In genomic region chr5:103709044-103709443, GRCm38 (mm10) we compare ENCODE assay signal across 15 mouse cellular contexts. TPM values are rescaled to one million over a fixed set of nuclear protein-coding genes. Genes with fewer than 3 reads are reported as not detected.
DNase-seq lines count a peak whose midpoint lies in the region; ATAC-seq and TF ChIP-seq lines count a peak whose summit lies in the region.
"Had no signal": no experiment of that assay in that cellular context is flagged by ENCODE, and none has a peak within 500 bp of the region (broad histone marks: within the 10 kb centered on the region; RNA-seq: fewer than 3 reads in every experiment).

No protein-coding gene starts in this region.

- no peaks in the 10 kb centered on the region for H3K36me3 ChIP-seq in spleen, adult 2 months (ENCODE audit: control insufficient read depth, insufficient read depth, low read length)
- H3K36me3 ChIP-seq in liver, postnatal 0 days (replicated peaks; ENCODE audit: insufficient read depth, low read length): no peaks in the 10 kb centered on the region
- no peaks in the 10 kb centered on the region for H3K36me3 ChIP-seq in stomach, postnatal 0 days (ENCODE audit: control insufficient read depth, insufficient read depth, low read length)
- H3K36me3 ChIP-seq in forebrain, embryonic 16.5 days (ENCODE audit: control insufficient read depth, insufficient read depth): no peaks in the 10 kb centered on the region
- H3K36me3 ChIP-seq: hindbrain, embryonic 10.5 days had no signal

- TF ChIP-seq EP300 in liver, postnatal 0 days (IDR thresholded peaks at IDR 0.05; ENCODE audit: low read depth): no peak
- TF ChIP-seq EP300 in stomach, postnatal 0 days (optimal IDR thresholded peaks at IDR 0.05): no peak

- H3K9me3 ChIP-seq in liver, postnatal 0 days (ENCODE audit: low read length): no peaks in the 10 kb centered on the region
- no peaks in the 10 kb centered on the region for H3K9me3 ChIP-seq in stomach, postnatal 0 days (ENCODE audit: control insufficient read depth, low read length)
- peaks cover 3% of the 10 kb centered on the region; the same call in 1 of the 2 replicates for H3K9me3 ChIP-seq in forebrain, embryonic 16.5 days (ENCODE audit: control insufficient read depth, low read length)
- H3K9me3 ChIP-seq: hindbrain, embryonic 10.5 days had no signal

- DNase-seq in spleen, adult 2 months (ENCODE audit: low read depth in 1 of 2, low spot score in 2 of 2): peak in 1 of 2 experiments; percentile 22
- no peak for DNase-seq in spleen, postnatal 14 days (ENCODE audit: low spot score in 2 of 2)
- peak; percentile 37 for DNase-seq in liver, postnatal 0 days
- DNase-seq in stomach, postnatal 0 days (ENCODE audit: low spot score): peak; percentile 49
- DNase-seq in urinary bladder, postnatal 36 days (ENCODE audit: low spot score in 2 of 2): no peak
- DNase-seq in layer of hippocampus, adult 9-10 months (ENCODE audit: low spot score): no peak
- DNase-seq: adrenal gland, adult 8-10 months; cerebellum, adult 18-20 months; layer of hippocampus, postnatal 36 days; lung, adult 18-20 months; thymus, postnatal 4 days had no signal

- no peaks in the 10 kb centered on the region for H3K27me3 ChIP-seq in spleen, adult 2 months (ENCODE audit: control insufficient read depth, insufficient read depth, low read length)
- no peaks in the 10 kb centered on the region for H3K27me3 ChIP-seq in liver, postnatal 0 days (ENCODE audit: insufficient read depth, low read length)
- no peaks in the 10 kb centered on the region for H3K27me3 ChIP-seq in stomach, postnatal 0 days (ENCODE audit: control insufficient read depth, insufficient read depth, low read length)
- no peaks in the 10 kb centered on the region for H3K27me3 ChIP-seq in forebrain, embryonic 16.5 days (replicated peaks; ENCODE audit: control insufficient read depth, insufficient read depth, low read length)

- 0 out of 2 replicates have a peak overlapping the region, but pooled peaks have one; percentile 31 for H3K27ac ChIP-seq in spleen, adult 2 months (ENCODE audit: insufficient read depth, low read length)
- no peak overlapping the region for H3K27ac ChIP-seq in liver, postnatal 0 days (ENCODE audit: low read depth)
- H3K27ac ChIP-seq in stomach, postnatal 0 days (replicated peaks): no peak overlapping the region
- H3K27ac ChIP-seq in forebrain, embryonic 16.5 days (ENCODE audit: low read length): no peak overlapping the region
- H3K27ac ChIP-seq: hindbrain, embryonic 10.5 days had no signal

- no peak overlapping the region for H3K4me2 ChIP-seq in liver, postnatal 0 days (ENCODE audit: low read depth, low read length)
- H3K4me2 ChIP-seq in stomach, postnatal 0 days (replicated peaks; ENCODE audit: low read depth): no peak overlapping the region
- H3K4me2 ChIP-seq in forebrain, embryonic 16.5 days (ENCODE audit: low read length): no peak overlapping the region

- H3K4me1 ChIP-seq in spleen, adult 2 months (ENCODE audit: control insufficient read depth, insufficient read depth, insufficient read length): peaks cover 8% of the 10 kb centered on the region
- H3K4me1 ChIP-seq in liver, postnatal 0 days (ENCODE audit: insufficient read depth): peaks cover 9% of the 10 kb centered on the region; the same call in 1 of the 2 replicates
- no peaks in the 10 kb centered on the region for H3K4me1 ChIP-seq in stomach, postnatal 0 days (replicated peaks; ENCODE audit: control insufficient read depth, insufficient read depth)
- H3K4me1 ChIP-seq in forebrain, embryonic 16.5 days (replicated peaks; ENCODE audit: control insufficient read depth, insufficient read depth, low read length): no peaks in the 10 kb centered on the region
- H3K4me1 ChIP-seq: hindbrain, embryonic 10.5 days had no signal

- TF ChIP-seq POLR2A in spleen, adult 2 months (IDR thresholded peaks at IDR 0.05; ENCODE audit: low read depth, low read length): no peak

- ATAC-seq in erythroblast, adult 5-6 weeks (replicated peaks; ENCODE audit: low FRiP score, poor library complexity, severe bottlenecking): peak; percentile 99
- ATAC-seq in liver, postnatal 0 days: peak; percentile 91
- peak; percentile 83 for ATAC-seq in stomach, postnatal 0 days (ENCODE audit: low FRiP score, low TSS enrichment)
- ATAC-seq in forebrain, embryonic 16.5 days: no peak
- ATAC-seq: midbrain, embryonic 16.5 days had no signal

- no peak for TF ChIP-seq CTCF in spleen, adult 2 months (IDR thresholded peaks at IDR 0.05; ENCODE audit: extremely low read depth, insufficient read depth, insufficient read length, insufficient replicate concordance)
- no peak for TF ChIP-seq CTCF in liver, postnatal 0 days (IDR thresholded peaks at IDR 0.05; ENCODE audit: low read depth)
- no peak for TF ChIP-seq CTCF in stomach, postnatal 0 days (IDR thresholded peaks at IDR 0.05; ENCODE audit: low read depth)

- 48% methylated on average over 3 of the region's 3 CpGs for WGBS in spleen, adult 2 months
- WGBS in liver, postnatal 0 days (ENCODE audit: insufficient replicate concordance): 82% methylated on average over 3 of the region's 3 CpGs
- WGBS in stomach, postnatal 0 days: 83% methylated on average over 3 of the region's 3 CpGs
- WGBS in forebrain, embryonic 16.5 days: 87% methylated on average over 3 of the region's 3 CpGs

- H3K9ac ChIP-seq in liver, postnatal 0 days (replicated peaks): no peak overlapping the region
- no peak overlapping the region for H3K9ac ChIP-seq in stomach, postnatal 0 days (ENCODE audit: low read length)
- H3K9ac ChIP-seq in forebrain, embryonic 16.5 days (replicated peaks; ENCODE audit: low read depth, low read length): no peak overlapping the region

- H3K4me3 ChIP-seq in spleen, adult 2 months (ENCODE audit: extremely low read depth, insufficient read depth, insufficient read length): no peak overlapping the region
- H3K4me3 ChIP-seq in liver, postnatal 0 days (ENCODE audit: low read depth, low read length): no peak overlapping the region
- no peak overlapping the region for H3K4me3 ChIP-seq in stomach, postnatal 0 days (ENCODE audit: low read depth, low read length)
- H3K4me3 ChIP-seq in forebrain, embryonic 16.5 days (replicated peaks; ENCODE audit: low read length): no peak overlapping the region
- H3K4me3 ChIP-seq: hindbrain, embryonic 10.5 days had no signal

RNA-seq across cellular contexts. Expression of gene Aff1, which starts 16.9 kb away (rescaled TPM):
- 15.2 and 16.2 TPM in 2 replicates for polyA plus RNA-seq in spleen, adult 2 months (2012; rRNA removed)
- total RNA-seq in erythroblast, adult 5-6 weeks (2015; ENCODE audit: low replicate concordance): 262 and 340 TPM in 2 replicates
- total RNA-seq in erythroblast, adult 5-6 weeks (2017; ENCODE audit: low replicate concordance): 184 and 253 TPM in 2 replicates
- 4.7 and 5.0 TPM in 2 replicates for polyA plus RNA-seq in liver, postnatal 0 days (2015; fragmentation: Nextera tagmentation; extraction: Ambion mirVana)
- 4.3 and 4.9 TPM in 2 replicates for polyA plus RNA-seq in stomach, postnatal 0 days (2015; fragmentation: Nextera tagmentation; extraction: Ambion mirVana)
- 1.5 and 1.7 TPM in 2 replicates for polyA plus RNA-seq in forebrain, embryonic 16.5 days (2015; fragmentation: Nextera tagmentation; extraction: Ambion mirVana)

RNA-seq across cellular contexts. Expression of gene 1700016H13Rik, which starts 53.2 kb away (rescaled TPM):
- polyA plus RNA-seq in spleen, adult 2 months (2012; rRNA removed): not detected in 2 replicates
- not detected in 2 replicates for total RNA-seq in erythroblast, adult 5-6 weeks (2015; ENCODE audit: low replicate concordance)
- not detected in 2 replicates for total RNA-seq in erythroblast, adult 5-6 weeks (2017; ENCODE audit: low replicate concordance)
- polyA plus RNA-seq in liver, postnatal 0 days (2015; fragmentation: Nextera tagmentation; extraction: Ambion mirVana): not detected in 2 replicates
- polyA plus RNA-seq in stomach, postnatal 0 days (2015; fragmentation: Nextera tagmentation; extraction: Ambion mirVana): 0.34 and 0.35 TPM in 2 replicates
- 0.34 and 0.41 TPM in 2 replicates for polyA plus RNA-seq in forebrain, embryonic 16.5 days (2015; fragmentation: Nextera tagmentation; extraction: Ambion mirVana)
- total RNA-seq: adrenal gland, adult 8-10 months; layer of hippocampus, postnatal 36 days had no signal

Comparison
In these comparisons a context has a peak if more than half of its experiments do, and no peak if none do; other contexts are left out.
1. DNase-seq: peak in liver, postnatal 0 days (single experiment) and stomach, postnatal 0 days (single experiment); none in spleen, postnatal 14 days (0 of 2), urinary bladder, postnatal 36 days (0 of 2) and layer of hippocampus, adult 9-10 months (single experiment).